Mouse (Mus musculus) heart, postnatal 0 days (tissue): ENCODE results near the gene C2cd4d. TPM values are rescaled to one million over a fixed set of nuclear protein-coding genes. Genes with fewer than 3 reads are reported as not detected.

Experiments
- ATAC-seq: fragments of 200-750 bp; cut with Nextera tagmentation; 2 replicates; pipeline ENCODE4 v1.8.0; 2017; ENCODE audit warnings: low read depth, moderate number of reproducible peaks, moderate library complexity; ENCODE audit not compliant: insufficient read depth
- DNase-seq: peaks from one replicate; pipeline ENCODE4 v3.0.0-alpha.2; 2016; ENCODE audit warnings: low spot score
- H3K27ac ChIP-seq: fragments of 300-500 bp; sonication (generic); 2 replicates; pipeline ENCODE4 v1.5.1; 2014; ENCODE audit warnings: low read depth, mild to moderate bottlenecking
- H3K27me3 ChIP-seq: fragments of 300-500 bp; sonication (generic); 2 replicates; pipeline ENCODE4 v1.6.1; 2014; ENCODE audit warnings: low read length, mixed read lengths; ENCODE audit not compliant: control insufficient read depth, insufficient read depth
- H3K36me3 ChIP-seq: fragments of 300-500 bp; sonication (generic); replicated peaks from 2 replicates; pipeline ENCODE4 v1.6.1; 2014; ENCODE audit warnings: low read length, mixed read lengths; ENCODE audit not compliant: control insufficient read depth, insufficient read depth
- H3K4me1 ChIP-seq: fragments of 300-500 bp; sonication (generic); 2 replicates; pipeline ENCODE4 v1.6.1; 2014; ENCODE audit warnings: antibody characterized with exemption; ENCODE audit not compliant: control insufficient read depth, insufficient read depth
- H3K4me2 ChIP-seq: fragments of 300-500 bp; sonication (generic); 2 replicates; pipeline ENCODE4 v1.6.1; 2014; ENCODE audit warnings: low read depth, mild to moderate bottlenecking, low read length, moderate library complexity
- H3K4me3 ChIP-seq: fragments of 300-500 bp; sonication (generic); 2 replicates; pipeline ENCODE4 v1.5.1; 2014; ENCODE audit warnings: low read depth, low read length
- H3K9ac ChIP-seq: fragments of 300-500 bp; sonication (generic); replicated peaks from 2 replicates; pipeline ENCODE4 v1.6.1; 2014; ENCODE audit warnings: low read depth, low read length, mixed read lengths
- H3K9me3 ChIP-seq: fragments of 300-500 bp; sonication (generic); replicated peaks from 2 replicates; pipeline ENCODE4 v1.6.1; 2016; ENCODE audit warnings: low read length; ENCODE audit not compliant: control insufficient read depth
- CTCF ChIP-seq: IDR thresholded peaks from 2 replicates; pipeline ENCODE4 v1.5.1; 2016; ENCODE audit warnings: antibody characterized with exemption, control low read depth, low read depth
- EP300 ChIP-seq: IDR thresholded peaks from 2 replicates; pipeline ENCODE4 v1.6.1; 2016; ENCODE audit warnings: antibody characterized with exemption, low read depth
- WGBS: fragments of 180-500 bp; shearing (Covaris S2); extraction: QIAGEN DNeasy Blood & Tissue Kit; methylation state at CpG from one replicate; pipeline ENCODE4 v1.1.7; 2014; 5-methylcytosine and 5-hydroxymethylcytosine counted together
- polyA plus RNA-seq: library from polyadenylated mRNA; unstranded; fragments of >200 nt; fragmentation: Nextera tagmentation; extraction: Ambion mirVana; gene quantifications from 2 replicates; pipeline ENCODE4 v1.2.1, GENCODE M21; 2015
- total RNA-seq: library from RNA; depleted of rRNA; stranded (reverse); fragments of >200 nt; gene quantifications from 2 replicates; pipeline ENCODE4 v1.2.3, GENCODE M21; 2014; ENCODE audit warnings: low replicate concordance

Gene C2cd4d
- total and polyA plus RNA-seq, 2 experiments from 2014 or later: 0.15 TPM; not detected in 1

DNA sequence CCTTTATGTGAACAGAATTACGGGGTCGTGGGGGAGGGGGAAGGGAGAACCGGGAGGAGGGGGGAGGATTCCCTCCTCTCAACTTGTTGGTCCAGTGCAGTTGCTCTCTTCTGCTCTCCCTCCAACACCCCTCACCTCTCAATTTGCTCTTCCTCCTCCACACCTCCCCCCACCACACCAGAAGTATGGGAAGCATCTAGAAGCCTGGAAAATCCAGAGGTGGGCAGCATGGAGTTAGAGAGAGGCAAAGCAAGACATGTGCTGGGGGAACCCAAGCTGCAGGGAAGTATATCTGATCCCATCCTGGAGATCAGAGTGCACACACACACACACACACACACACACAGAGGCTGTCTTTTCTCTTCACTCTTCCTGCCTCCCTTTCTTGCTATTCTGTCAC is 9.8 kb downstream of the C2cd4d start:
- H3K27ac ChIP-seq: peak overlapping the region; percentile 47; the same call in 1 of the 2 replicates
- DNase-seq (no peak), ATAC-seq (no peak)
- H3K9ac ChIP-seq: no peak overlapping the region; the same call in 1 of the 2 replicates
- TF ChIP-seq CTCF (no peak), EP300 (no peak)
- H3K27me3 ChIP-seq: no peaks in the 10 kb centered on the region
- no peaks in the 10 kb centered on the region for H3K9me3 ChIP-seq
- whole genome bisulfite sequencing: 5% methylated on average over 3 of the region's 3 CpGs
- H3K4me3 ChIP-seq: peak overlapping the region; percentile 25
- peaks cover 17% of the 10 kb centered on the region; the same call in 1 of the 2 replicates for H3K4me1 ChIP-seq
- no peaks in the 10 kb centered on the region for H3K36me3 ChIP-seq
- H3K4me2 ChIP-seq: peak overlapping the region; percentile 48

DNA sequence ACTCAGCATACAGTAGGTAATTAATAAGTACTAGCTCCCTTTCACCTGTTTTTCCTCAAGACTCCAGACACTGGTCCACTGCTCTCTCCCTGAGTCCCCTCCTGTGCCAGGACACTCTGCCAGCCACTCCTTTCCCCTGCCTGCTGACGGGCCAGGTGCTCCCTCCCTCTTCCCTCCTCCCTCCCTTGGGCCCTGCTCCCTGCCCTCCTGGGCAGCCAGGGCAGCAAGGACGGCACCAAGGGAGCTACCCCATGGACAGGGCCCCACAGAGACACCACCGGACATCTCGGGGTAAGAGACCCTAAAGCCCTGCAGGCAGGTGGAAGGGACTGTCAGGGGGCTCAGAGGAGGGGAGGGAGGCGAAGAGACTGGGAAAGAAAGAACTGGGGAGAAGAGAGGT is 10.4 kb downstream of the C2cd4d start, which contains the start of gene Rorc:
TSS of gene Rorc (plus strand) at position 154 of the 400 bp plus-strand sequence.
- Histone ChIP-seq H3K27me3 (no peaks in the 10 kb centered on the region), H3K4me1 (peaks cover 17% of the 10 kb centered on the region; the same call in 1 of the 2 replicates), H3K36me3 (no peaks in the 10 kb centered on the region), H3K9me3 (no peaks in the 10 kb centered on the region), H3K4me2 (peak within 1 kb of the TSS; percentile 72), H3K4me3 (peak within 1 kb of the TSS; percentile 48), H3K27ac (peak within 1 kb of the TSS; percentile 49; the same call in 1 of the 2 replicates), H3K9ac (peak within 1 kb of the TSS; percentile 43; the same call in 1 of the 2 replicates)
- ATAC-seq: peak; percentile 72
- TF ChIP-seq CTCF (no peak), EP300 (no peak)
- peak; percentile 55 for DNase-seq
- 14% methylated on average over 5 of the region's 5 CpGs for WGBS

DNA sequence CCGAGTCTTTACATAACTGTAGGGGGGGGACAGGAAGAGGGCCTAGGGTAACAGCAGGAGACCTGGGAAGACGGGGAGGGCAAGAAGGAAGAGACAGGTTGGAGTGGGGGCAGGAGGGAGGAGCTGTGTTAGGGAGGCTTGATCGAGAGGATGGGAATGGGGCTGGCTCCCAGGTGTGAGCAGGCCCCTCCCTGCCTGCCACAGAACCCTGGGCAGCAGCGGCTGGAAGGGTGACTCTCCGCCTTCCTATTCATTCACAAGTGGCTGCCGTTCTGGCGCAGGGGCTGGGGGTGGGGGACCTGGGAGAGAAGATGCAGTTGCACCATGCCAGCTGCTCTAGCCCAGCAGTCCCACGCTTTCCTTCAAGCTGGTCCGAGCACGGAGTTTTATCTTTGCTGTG is 10.9 kb downstream of the C2cd4d start:
- peak overlapping the region; percentile 48 for H3K4me3 ChIP-seq
- WGBS: 9% methylated on average over 6 of the region's 10 CpGs
- H3K27me3 ChIP-seq: no peaks in the 10 kb centered on the region
- peak overlapping the region; percentile 43; the same call in 1 of the 2 replicates for H3K9ac ChIP-seq
- DNase-seq (no peak), ATAC-seq (no peak)
- peaks cover 17% of the 10 kb centered on the region; the same call in 1 of the 2 replicates for H3K4me1 ChIP-seq
- H3K27ac ChIP-seq: peak overlapping the region; percentile 49; the same call in 1 of the 2 replicates
- TF ChIP-seq EP300 (no peak), CTCF (no peak)
- H3K4me2 ChIP-seq: peak overlapping the region; percentile 72
- no peaks in the 10 kb centered on the region for H3K9me3 ChIP-seq
- no peaks in the 10 kb centered on the region for H3K36me3 ChIP-seq

DNA sequence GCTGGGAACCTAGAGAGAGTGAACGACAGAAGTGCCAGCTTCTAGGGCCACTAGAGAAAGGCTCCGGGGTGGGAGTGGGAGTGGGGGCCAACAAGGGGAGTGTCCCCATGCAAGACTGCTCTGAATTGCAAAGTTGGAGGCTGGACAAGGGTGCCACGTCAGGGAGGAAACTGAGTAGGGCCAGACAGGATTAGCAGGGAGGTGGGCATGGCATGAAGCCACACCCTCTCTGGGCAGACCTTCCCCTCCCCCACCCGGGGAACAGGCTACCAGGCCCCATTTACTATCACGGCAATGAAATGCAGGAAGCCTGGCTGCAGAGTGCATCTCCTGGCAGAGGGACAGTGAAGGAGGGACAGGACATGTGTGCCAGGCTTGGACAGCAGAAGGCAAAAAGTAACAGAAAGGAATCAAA is 11.4 kb downstream of the C2cd4d start:
- no peaks in the 10 kb centered on the region for H3K27me3 ChIP-seq
- peak overlapping the region; percentile 43; the same call in 1 of the 2 replicates for H3K9ac ChIP-seq
- 2% methylated on average over 5 of the region's 5 CpGs for WGBS

DNA sequence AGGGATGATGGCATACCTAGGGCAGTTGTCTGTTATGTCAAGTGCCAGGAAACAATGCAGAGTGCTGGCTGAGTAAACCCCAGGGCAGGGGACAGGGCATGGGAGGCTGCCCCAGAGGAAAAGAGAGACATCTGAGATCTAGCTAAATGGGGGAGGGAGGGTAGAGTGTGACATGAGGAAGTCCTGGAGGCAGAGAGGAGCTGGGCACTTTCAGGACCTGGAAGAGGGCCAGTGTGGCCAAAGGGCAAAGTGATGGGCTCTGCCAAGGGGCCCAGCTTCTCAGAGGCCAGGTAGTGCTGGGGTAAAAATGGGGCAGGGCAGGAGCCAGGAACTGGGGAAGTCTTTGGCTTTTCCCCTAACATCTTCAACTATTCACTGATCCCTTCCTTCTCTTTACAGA is 12.4 kb downstream of the C2cd4d start:
- no peak overlapping the region for H3K27ac ChIP-seq
- TF ChIP-seq CTCF (no peak), EP300 (no peak)
- H3K4me2 ChIP-seq: peak overlapping the region; percentile 25; the same call in 1 of the 2 replicates
- no peak overlapping the region for H3K4me3 ChIP-seq
- ATAC-seq: no peak
- H3K9ac ChIP-seq: no peak overlapping the region
- H3K9me3 ChIP-seq: no peaks in the 10 kb centered on the region
- no peak for DNase-seq
- H3K4me1 ChIP-seq: peaks cover 16% of the 10 kb centered on the region; the same call in 1 of the 2 replicates
- no peaks in the 10 kb centered on the region for H3K36me3 ChIP-seq
- no peaks in the 10 kb centered on the region for H3K27me3 ChIP-seq

More for the DNA sequence above, 11.4 kb downstream of the C2cd4d start:
- no peaks in the 10 kb centered on the region for H3K9me3 ChIP-seq
- H3K36me3 ChIP-seq: no peaks in the 10 kb centered on the region
- DNase-seq: no peak
- H3K4me2 ChIP-seq: peak overlapping the region; percentile 72
- peak overlapping the region; percentile 48 for H3K4me3 ChIP-seq
- peaks cover 17% of the 10 kb centered on the region; the same call in 1 of the 2 replicates for H3K4me1 ChIP-seq
- TF ChIP-seq EP300 (no peak), CTCF (no peak)
- H3K27ac ChIP-seq: no peak overlapping the region
- ATAC-seq: 0 out of 2 replicates have a peak, but pooled peaks have one; percentile 10

DNA sequence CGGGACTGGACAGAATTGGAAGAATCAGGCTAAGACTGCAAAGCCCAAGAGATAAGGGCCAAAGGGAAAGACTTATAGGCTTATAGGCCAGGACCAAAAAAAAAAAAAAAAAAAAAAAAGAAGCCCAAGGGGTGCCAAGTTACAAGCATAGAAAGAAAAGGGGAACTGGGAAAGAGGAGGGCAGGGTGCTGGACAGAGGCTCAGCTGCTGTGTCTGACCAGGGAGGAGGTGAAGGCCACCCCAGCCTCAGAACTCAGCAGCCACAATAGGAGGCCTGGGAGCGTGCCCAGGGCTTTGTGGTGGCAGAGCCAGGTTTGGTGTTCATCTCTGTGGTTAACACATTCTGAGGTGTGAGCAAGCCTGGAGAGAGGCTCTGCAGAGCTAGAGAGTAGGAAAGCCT is 12.9 kb downstream of the C2cd4d start:
- Histone ChIP-seq H3K9me3 (no peaks in the 10 kb centered on the region), H3K36me3 (no peaks in the 10 kb centered on the region), H3K4me1 (peaks cover 12% of the 10 kb centered on the region; the same call in 1 of the 2 replicates), H3K4me3 (no peak overlapping the region; the same call in 1 of the 2 replicates), H3K27ac (no peak overlapping the region), H3K4me2 (peak overlapping the region; percentile 25; the same call in 1 of the 2 replicates), H3K9ac (no peak overlapping the region), H3K27me3 (no peaks in the 10 kb centered on the region)
- 72% methylated on average over 2 of the region's 2 CpGs for WGBS
- no peak for DNase-seq
- no peak for ATAC-seq
- no peak for TF ChIP-seq CTCF
- no peak for TF ChIP-seq EP300
